Mouse (Mus musculus) urinary bladder, postnatal 14 days (tissue): Measurements from ENCODE around the gene B3gnt9.
"Not testable (repeated sequence)": the region's sequence is repeated elsewhere in the genome, so short reads cannot be mapped to it uniquely, and the experiment has no call there.

Experiments
- DNase-seq: peaks from one replicate; pipeline ENCODE4 v3.0.0; 2021; ENCODE audit warnings: low spot score

The B3gnt9 gene

DNA sequence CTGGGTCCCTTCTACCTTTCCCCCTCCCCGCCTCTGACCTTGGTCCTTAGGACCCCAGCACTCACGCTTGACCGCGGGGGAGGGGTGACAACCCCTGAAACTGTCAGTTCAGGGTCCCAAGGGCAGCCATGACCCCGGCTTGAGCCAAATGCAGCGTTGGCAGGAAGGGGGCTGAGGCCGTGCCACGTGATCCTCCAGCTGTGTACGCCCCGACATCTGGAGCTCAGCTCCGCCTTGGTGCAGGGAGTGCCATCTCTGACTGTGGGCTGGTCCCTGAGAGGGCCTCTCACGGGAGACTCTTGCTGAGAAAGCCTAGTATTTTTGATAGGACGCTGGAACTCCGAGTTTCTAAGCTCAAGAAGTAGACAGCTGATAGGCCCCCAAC, at the start of gene B3gnt9:
Gene B3gnt9, minus strand, starts transcription at position 188 of the 385 bp plus-strand sequence.
- DNase-seq = peak; percentile 80

DNA sequence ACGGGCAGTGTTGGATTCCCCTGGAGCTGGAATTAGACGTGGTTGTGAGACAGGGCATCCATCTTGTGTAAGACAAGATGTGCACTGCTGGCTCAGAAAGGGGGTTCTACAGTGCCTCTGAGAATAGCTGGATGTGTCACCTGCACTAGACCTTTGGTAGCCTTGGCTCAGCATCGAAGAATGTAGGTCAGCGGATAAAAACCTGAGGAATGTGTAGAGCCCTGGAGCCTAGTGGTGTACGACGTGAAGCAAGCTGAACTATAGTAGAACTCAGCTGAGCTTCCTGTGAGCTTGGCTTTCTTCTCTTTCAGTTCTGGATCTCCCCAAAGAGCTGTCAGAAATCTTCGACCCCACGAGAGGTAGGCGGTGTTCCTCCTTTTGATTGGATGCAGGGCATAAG, 48.9 kb upstream of the B3gnt9 start:
- no peak for DNase-seq

DNA sequence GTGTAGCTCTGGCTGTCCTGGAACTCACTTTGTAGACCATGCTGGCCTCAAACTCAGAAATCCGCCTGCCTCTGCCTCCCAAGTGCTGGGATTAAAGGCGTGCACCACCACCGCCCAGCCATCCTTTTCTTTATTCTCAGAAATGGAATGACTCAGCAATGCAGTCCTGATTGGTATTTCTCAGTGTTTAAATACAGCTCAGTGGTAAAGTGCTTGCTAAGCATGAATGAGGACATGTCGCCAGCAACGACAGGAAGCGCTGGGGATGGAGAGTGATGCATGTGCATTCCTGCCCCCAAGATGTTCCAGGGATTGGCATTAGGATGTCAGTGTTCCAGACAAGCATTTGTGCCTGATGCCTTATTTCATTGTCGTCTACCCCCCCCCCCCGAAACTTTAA, 48.4 kb upstream of the B3gnt9 start:
- no peak for DNase-seq

DNA sequence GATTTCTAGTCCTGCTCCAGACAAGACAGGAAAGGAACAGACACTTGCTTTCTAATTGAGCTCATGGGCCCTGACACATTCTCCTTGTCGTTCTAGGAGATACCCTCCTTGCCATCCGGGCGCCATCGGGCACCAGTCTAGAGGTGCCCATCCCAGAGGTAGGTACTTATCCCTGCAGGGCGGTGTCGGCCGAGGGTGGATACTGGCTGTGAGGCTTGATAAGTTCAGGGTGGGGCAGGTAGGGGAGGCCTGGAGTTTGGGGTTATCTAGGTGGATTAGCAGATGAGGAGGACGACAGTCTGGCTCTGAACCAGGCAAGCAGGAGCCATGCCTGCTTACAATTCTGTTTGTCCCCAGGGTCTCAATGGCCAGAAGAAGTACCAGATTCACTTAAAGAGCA, 45.0 kb upstream of the B3gnt9 start:
- DNase-seq = no peak

DNA sequence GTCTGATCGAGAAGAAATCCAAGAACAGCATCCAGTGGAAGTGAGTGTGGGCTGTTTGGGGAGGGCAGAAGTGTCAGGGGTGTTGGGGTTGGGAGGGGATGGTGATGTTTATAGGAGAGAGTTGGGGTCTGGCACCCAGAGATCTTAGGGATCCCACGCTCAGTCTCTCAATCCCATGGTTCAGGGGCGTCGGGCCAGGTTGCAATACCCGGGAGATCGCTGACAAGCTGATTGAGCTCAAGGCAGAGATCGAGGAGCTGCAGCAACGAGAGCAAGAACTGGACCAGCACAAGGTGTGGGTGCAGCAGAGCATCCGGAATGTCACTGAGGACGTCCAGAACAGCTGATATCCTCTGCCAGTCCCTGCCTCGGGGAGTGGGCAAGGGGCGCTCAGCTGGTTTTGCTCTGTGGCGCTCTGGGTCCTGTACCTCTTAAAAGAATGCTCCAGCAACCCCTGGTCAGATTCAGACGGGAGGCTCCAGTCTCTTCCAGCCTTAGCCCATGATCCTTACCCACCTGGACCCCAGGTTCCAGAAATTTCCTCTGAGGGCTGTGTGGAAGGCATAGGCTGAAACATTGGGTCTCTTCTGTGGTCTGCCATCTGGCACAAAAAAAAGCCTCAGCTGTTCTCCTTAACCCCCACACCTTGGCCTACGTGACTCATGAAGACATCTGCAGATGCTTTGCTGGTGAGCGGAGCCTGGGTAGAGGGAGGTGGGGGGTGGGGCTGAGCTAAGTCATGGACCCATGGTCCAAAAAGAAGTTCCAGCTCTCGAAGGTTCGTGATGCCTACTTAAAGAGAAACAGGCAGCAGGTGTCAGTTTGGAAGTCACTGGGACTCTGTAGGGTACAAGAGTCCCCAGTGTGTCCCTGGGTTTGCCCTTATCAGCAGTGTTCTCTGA, 43.6 kb upstream of the B3gnt9 start:
- no peak for DNase-seq

DNA sequence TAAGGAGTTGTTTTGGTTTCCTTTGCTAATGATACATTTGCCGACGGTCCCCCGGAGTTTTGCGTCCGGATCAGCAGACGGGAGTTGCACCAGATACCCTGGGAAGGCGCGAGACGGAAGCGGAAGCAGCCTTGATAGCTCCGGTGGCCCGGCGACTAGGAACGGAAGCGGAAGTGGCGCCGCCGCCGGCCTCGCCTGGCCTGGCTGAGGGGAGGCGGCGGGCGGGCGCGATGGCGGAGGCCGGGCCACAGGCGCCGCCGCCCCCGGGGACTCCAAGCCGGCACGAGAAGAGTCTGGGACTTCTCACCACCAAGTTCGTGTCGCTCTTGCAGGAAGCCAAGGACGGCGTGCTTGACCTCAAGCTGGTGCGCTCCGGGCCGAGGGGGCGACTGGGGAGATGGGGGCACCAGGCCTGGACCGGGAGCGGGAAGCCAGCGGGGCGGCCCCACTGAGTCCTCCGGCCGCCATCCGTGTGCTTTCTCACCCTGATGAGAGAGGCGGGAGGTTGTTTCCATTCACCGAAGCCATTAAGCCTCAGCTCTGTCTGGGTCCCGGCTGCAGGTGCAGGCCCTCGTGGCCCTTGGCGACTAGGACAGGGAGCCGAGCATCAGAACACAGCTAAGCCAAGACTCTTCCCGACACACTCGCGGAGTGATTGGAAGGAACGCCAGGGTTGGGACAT, 42.7 kb upstream of the B3gnt9 start, which contains the start of gene E2f4:
Gene E2f4, plus strand, starts transcription at position 153 of the 682 bp plus-strand sequence.
- peak; percentile 93 for DNase-seq

DNA sequence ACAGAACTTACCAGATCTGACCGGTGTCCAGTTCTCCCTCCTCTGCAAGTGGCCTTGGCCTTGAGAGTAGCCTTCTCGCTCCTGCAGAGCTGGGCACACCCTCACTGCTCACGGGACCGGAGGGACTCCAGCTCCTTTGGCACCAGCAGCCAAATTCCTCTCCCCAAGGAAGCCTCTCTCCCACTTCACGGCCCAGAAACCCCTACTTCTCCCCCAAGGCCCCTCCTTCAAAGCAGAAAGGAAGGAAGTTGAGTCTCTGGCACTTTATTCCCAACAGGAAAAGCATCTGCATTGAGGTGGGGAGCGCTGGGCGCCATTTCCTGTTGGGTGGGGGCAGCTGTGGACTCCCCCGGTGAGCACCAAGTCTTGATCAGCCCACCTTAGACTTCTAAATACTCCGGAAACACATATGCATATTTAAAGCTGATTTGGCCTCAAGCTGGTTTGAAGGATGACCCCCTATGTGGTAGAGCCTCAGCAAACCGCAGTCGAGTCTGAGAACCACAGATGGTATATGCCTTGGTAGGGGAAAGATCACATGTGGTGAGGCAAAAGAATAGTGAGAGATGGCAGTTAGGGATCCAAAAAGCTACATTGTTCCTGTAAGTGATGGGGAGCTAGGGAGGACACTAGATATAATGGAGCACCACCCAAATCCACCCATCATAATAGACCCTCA, 41.1 kb upstream of the B3gnt9 start, which contains the start of gene Exoc3l:
Gene Exoc3l, minus strand, starts transcription at position 207 of the 679 bp plus-strand sequence.
- no peak for DNase-seq

DNA sequence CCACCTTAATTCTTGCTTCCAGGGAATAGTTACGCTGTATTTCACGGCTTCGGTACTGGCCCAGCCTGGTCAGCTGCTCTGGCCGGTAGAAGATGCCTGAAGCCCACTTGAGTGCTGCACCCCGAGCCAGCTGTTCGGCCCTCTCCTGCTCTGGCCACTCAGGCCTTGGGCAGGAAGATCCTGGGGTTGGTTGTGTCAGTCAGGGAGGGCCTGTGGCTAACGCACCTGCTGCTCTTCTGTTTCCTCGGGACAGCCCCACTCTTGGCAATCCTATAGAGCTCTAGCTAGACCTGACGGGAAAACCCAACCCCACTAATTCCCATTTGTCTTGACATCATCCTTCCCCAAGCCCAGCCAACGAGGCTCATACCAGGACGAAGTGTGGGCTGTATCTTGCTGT, 40.3 kb upstream of the B3gnt9 start:
- no peak for DNase-seq

DNA sequence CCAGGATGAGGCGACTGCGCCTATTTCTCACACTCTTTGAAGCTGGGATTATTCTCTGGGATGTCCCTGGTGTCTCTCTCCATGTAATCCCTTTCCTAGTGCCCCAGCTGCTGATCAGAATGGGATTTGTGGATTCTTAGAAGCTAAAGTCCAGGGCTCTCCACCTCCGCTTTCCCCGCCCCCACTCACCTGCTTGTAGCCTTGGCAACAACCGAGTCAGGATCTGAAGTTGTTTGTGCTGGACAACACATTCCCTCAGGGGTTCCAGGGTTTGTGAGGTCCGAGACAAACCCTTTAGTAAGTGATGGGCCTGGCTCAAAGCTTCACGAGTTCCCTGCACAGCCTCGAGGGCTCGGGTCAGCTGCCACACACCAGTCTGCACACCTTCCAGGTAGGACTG, 39.8 kb upstream of the B3gnt9 start:
- DNase-seq = no peak

DNA sequence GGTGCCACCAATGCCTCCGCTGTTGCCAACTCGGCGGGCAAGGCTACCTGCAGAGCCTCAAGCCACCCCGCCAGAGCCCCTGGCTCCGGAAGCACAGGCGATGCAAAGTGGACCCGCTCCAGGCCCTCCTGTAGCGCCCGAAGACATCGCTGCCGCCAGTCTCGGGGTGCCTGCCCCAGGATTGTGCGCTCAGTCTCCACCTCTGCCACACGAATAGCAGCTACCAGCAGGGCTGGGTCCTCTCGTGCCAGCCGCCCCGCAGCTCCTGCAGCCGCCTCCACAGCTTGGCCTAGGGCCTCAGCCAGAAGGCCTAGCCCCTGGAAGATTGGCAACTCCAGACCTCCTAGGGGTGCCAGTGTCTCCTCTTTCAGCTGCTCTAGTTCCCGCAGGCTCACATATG, 38.5 kb upstream of the B3gnt9 start:
- no peak for DNase-seq

DNA sequence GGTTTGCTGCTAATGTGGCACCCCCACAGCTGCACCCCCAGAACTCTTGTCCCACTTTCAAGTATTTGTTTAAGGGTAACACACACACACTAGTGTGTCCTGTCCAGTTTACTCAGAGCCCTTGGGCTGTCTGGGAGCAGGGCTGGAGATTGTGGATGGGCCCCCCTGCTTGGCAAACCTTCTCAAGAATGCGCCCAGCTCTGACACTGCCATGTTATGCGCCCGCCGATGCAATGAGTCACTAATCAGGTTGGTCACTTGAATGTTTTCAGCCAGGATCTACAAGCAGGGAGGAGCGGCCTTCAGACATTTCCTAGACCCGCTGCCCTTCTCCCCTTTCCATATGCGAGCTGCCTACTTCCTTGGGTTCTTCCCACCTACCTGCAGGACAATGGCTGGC, 37.5 kb upstream of the B3gnt9 start:
- DNase-seq = no peak

DNA sequence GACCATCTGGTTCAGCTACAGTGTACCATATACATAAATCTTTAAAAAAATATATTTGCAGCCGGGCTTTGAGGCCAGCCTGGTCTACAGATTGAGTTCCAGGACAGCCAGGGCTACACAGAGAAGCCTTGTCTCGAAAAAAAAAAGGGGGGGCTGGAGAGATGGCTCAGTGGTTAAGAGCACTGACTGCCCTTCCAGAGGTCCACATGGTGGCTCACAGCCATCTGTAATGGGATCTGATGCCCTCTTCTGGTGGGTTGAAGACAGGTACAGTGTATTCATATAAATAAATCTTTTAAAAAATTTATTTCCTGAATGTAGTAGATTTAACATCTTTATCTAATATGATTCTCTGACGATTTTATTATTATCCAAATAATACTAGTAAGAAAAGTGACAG, 36.8 kb upstream of the B3gnt9 start:
- DNase-seq = not testable (repeated sequence)

DNA sequence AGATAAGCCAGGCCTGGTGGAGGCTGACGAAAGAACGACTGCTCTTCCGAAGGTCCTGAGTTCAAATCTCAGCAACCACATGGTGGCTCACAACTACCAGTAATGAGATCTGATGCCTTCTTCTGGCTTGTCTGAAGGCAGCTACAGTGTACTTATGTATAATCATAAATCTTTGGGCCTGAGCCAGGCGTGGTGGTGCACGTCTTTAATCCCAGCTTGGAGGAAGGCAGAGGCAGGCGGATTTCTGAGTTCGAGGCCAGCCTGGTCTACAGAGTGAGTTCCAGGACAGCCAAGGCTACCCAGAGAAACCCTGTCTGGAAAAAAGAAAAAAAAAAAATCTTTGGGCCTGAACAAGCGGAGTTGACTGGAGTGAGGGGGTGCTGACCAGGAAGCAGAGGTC, 36.4 kb upstream of the B3gnt9 start:
- not testable (repeated sequence) for DNase-seq

DNA sequence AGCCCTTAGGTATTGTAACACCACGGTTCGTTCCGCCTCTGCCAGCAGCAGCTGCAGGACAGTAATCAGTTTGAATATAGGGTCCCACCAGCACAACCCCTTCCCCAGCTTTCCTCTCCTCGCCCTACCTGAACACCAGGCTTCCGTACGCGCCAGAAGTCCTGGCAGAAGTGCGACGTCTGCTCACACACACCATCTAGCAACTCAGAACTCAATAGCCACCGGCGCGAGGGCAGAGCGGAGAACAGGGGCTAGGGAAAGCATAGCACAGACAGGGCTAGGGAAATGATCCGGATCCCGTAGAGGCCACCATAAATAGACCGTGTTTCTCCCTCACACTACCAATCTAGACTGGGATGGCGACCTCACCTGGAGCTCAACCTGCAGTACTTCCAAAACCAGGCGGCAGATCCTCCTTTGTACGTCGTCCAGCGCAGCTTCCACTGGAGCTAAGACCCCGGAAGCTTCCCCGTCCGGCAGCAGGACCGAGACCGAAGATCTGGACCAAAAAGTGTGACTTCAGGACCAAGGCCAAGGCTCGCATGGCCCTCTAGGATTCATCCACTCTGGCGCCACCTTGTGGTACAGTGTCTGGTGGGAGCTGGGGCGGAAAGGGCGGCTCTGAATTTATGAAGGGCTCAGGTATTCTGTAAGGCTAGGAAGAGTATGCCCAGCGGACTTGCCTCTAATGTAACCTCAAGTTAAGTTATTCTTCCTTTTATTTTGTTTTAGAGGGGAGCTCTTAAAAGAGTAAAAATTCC, 35.8 kb upstream of the B3gnt9 start:
- DNase-seq = peak; percentile 95

DNA sequence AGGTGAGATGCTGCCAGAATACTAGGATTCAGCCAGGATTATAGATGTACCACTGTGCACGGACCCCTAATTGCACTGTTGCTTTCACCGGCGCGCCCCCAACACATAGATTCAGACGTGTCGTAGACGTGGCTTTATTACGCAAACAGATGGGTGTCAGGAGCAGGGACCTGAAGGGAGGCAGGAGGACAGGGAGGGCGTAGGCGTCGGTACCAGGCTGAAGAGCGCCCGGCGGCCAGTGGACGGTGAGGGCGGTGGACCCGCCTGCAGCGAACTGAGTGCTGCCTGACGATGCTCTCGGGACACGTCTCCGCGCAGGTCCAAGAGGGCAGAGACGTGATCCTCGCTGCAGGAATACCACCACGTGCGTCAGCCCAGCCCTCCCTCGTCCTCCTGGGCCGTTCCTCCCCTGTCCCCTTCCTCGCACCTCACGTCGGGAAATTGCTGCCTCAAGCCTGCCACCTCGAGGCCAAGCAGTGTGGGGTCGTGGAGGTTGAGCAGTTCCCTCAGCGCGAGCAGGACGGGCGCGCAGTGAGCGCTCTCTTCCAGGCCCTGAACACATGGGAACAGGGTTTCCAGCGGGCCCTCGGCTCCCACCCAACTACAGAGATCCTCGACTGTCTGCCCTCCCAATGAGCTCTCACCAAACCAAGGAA, 35.0 kb upstream of the B3gnt9 start, which contains the start of gene 4931428F04Rik:
Gene 4931428F04Rik, minus strand, starts transcription at position 60 of the 656 bp plus-strand sequence.
- peak; percentile 41 for DNase-seq

DNA sequence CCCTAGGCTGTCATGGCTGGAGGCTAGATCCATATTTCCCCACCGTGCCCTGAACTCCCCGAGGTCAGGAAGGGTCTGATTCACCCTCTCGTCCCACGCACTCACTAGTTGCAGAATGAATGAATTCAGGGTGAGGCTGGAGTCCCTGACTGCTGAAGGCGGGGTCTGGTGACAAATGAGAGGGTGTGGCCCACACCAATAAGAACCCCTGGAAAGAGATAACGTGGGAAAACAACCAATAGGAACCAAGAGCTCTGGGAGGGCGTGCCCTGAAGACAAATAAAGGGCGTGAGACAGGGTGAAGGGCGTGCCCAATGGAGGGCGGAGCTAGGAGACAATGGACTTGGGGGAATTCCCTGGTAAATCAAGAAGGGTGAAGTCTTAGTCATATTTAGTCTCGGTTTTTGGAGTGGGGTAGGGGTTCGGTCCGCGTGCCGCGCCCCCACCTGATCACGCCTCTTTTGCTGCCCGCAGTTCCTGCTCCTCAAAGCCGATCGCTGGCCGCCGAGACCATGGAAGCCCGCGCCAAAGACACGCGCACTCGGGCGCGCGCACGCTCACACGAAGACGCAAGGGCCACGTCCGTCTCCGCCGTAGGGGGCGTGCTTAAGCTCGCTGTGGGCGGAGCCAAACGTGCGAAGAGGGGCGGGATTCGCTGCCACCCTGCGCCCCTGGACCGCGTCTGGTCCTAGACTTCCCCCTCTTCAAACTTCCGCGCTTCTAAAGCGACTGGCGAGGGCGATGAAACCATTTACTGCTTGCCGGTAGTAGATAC, 34.2 kb upstream of the B3gnt9 start:
- peak; percentile 93 for DNase-seq

DNA sequence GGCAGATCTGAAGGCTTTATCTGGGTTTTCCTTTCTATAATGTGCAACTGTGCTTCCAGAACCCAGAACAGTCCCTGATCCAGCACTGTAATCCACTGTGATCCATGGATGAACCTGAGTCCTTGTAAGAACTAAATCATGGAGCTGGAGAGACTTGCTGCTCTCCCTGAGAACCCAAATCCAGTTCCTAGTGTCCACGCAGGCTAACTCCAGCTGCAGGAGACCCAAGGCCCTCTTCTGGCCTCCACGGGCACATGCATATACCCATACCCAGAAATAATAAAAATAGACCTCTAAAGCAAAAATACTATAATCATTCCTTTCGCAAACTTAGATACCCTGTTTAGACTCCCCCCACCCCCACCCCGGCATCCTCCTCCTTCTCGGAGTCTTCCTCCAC, 33.3 kb upstream of the B3gnt9 start:
- no peak for DNase-seq

DNA sequence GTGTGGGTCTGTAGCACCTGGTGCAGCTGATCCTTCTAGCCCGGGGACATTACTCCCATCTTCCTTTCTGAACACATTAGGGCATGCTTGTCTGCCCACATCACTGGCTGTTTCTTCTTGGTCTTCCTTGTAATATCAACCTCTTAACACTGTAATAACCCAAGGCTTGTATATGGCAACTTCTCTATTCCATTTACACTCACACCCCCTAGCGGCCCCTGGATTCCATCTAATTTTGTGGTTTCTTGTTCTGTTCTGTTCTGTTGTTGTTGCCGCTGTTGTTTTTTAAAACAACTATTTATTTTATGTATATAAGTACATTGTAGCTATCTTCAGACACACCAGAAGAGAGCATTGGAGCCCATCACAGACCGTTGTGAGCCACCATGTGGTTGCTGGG, 32.0 kb upstream of the B3gnt9 start:
- DNase-seq = no peak

DNA sequence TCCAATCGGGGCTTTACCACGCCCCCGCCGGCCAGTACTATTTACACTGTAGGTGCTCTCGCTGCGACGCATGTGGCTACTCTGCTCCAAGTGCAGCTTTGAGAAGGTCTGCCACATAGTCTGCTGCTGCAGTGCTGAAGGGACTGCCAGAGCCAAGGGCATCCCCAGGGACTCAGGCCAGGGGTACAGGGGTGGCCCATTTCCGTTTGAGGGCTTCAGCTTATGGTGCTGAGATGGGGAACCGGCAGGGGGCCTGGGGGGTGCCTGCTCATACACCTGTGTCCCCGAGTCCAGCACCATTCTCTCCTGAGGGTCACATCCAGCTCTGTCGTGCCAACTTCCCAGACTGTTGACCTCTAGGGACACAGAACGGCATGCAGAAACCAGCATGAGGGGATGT, 30.6 kb upstream of the B3gnt9 start:
- no peak for DNase-seq

DNA sequence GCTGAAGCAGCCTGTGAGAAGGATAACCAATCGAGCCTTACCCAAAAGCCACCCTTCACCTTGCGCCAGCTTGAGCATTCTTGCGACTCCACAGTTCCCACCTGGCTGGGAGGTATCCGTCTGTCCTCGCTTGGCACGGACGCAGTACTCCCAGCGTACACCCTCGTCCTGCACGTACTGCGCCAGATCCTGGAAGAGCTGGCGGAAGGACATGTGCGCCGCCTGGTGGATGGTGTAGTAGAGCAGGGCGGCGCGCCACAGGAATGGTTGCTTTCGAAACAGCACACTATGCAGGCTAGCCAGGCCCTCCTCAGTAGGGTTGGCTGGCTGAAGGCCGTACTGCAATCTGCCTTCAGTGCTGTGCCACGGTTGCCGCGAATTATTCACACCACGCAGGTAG, 28.1 kb upstream of the B3gnt9 start:
- DNase-seq = peak; percentile 58

DNA sequence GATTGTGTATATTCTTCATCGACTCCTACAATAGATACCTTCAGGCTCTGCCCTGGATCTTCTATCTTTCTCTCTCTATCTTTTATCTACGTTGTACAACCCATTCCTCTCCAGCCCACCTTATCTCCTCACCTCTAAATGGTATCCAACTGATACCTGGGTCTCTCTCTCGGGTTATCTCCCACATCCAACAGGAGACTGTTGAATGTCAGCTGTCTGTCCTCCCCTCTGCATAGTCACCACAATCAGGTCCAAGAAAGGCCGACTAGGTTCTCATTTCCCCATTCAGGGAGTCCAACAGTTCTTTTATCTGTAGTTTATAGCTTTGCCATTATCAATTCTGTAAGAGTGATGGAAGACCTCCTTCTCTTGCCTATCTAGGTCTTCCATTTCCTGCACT, 27.3 kb upstream of the B3gnt9 start:
- no peak for DNase-seq
